Mouse (Mus musculus) heart, postnatal 0 days (tissue): ENCODE results near the gene Gm42420.

Source experiments
- CTCF ChIP-seq: IDR thresholded peaks from 2 replicates; pipeline ENCODE4 v1.5.1; 2016; ENCODE audit warnings: antibody characterized with exemption, control low read depth, low read depth
- EP300 ChIP-seq: IDR thresholded peaks from 2 replicates; pipeline ENCODE4 v1.6.1; 2016; ENCODE audit warnings: antibody characterized with exemption, low read depth

DNA sequence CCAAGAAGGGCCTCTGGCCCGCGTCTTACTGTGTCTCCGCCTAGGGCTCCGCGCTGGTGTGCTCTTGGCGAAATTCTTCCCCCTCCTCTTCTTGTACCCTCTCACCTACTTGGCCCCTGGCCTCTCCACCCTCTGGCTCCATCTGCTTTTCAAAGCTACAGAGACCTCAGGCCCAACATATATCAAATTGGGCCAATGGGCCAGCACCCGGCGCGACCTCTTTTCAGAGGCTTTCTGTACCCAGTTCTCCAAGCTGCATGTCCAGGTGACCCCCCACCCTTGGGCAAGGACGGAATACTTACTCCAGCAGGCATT is 11.0 kb upstream of the Gm42420 start:
- TF ChIP-seq EP300 (no peak), CTCF (no peak)
